9 mouse cellular contexts compared by ENCODE assay signal in genomic region chr17:87044364-87044763, GRCm38 (mm10). TPM values are rescaled to one million over a fixed set of nuclear protein-coding genes. Genes with fewer than 3 reads are reported as not detected.
A peak's percentile ranks its signal among the peaks of the same experiment; 100 is the strongest.
DNase-seq lines count a peak whose midpoint lies in the region; ATAC-seq and TF ChIP-seq lines count a peak whose summit lies in the region.
"Had no signal": no experiment of that assay in that cellular context is flagged by ENCODE, and none has a peak within 500 bp of the region (broad histone marks: within the 10 kb centered on the region; RNA-seq: fewer than 3 reads in every experiment).

No protein-coding gene starts in this region.

- peak; percentile 92 for TF ChIP-seq RAD21 in CH12.LX (IDR thresholded peaks at IDR 0.05; ENCODE audit: low read depth, low read length)

- WGBS in forebrain, embryonic 11.5 days: 3% methylated on average over 15 of the region's 15 CpGs
- under 1% methylated on average over 15 of the region's 15 CpGs for WGBS in large intestine, adult 2 months
- 2% methylated on average over 15 of the region's 15 CpGs for WGBS in liver, embryonic 16.5 days (ENCODE audit: insufficient replicate concordance)
- WGBS in neural tube, embryonic 13.5 days: 2% methylated on average over 15 of the region's 15 CpGs

- no peak for TF ChIP-seq EP300 in CH12.LX (IDR thresholded peaks at IDR 0.05; ENCODE audit: low read length)

- H3K27ac ChIP-seq in CH12.LX (ENCODE audit: insufficient read depth, low read depth): no peak overlapping the region
- H3K27ac ChIP-seq in forebrain, embryonic 11.5 days (ENCODE audit: low read depth, low read length): no peak overlapping the region
- H3K27ac ChIP-seq in liver, embryonic 16.5 days (ENCODE audit: low read length): no peak overlapping the region
- no peak overlapping the region for H3K27ac ChIP-seq in neural tube, embryonic 13.5 days (replicated peaks)
- H3K27ac ChIP-seq: macrophage had no signal

- in situ Hi-C loops in CH12.LX (cut with MboI; ENCODE audit: low pct_ligation_motif_present, low pct_unique_long_range_greater_than_20kb, low sequenced_read_pairs): loop anchor here (5.0 to 25.0 kb wide), 2 partner anchors 127 to 557 kb away; partner anchors contain the start of gene Tmem247

- peak; percentile 90 to 100 for TF ChIP-seq CTCF in CH12.LX (conservative IDR thresholded peaks at IDR 0.05 in 1 of 2, IDR thresholded peaks at IDR 0.05 in 1 of 2; ENCODE audit: low read depth in 2 of 2, low read length in 2 of 2)

- intact Hi-C loops in heart, postnatal 14 days (cut with DNase I): loop anchor here (2.0 to 10.0 kb wide), 5 partner anchors 60 to 528 kb away; partner anchors contain the start of gene Socs5

- 0 out of 4 replicates have a peak, but pooled peaks cover 0 to 2% of the 10 kb centered on the region in 2 experiments for H3K4me1 ChIP-seq in CH12.LX (ENCODE audit: control insufficient read depth in 1 of 2, insufficient read depth in 2 of 2)
- H3K4me1 ChIP-seq in forebrain, embryonic 11.5 days (replicated peaks; ENCODE audit: control insufficient read depth, insufficient read depth, low read length): no peaks in the 10 kb centered on the region
- H3K4me1 ChIP-seq in liver, embryonic 16.5 days (ENCODE audit: control insufficient read depth, low read depth, low read length): no peaks in the 10 kb centered on the region; the same call in 1 of the 2 replicates
- no peaks in the 10 kb centered on the region for H3K4me1 ChIP-seq in neural tube, embryonic 13.5 days (replicated peaks)

- H3K4me3 ChIP-seq in CH12.LX (replicated peaks in 1 of 3; ENCODE audit: low read depth in 2 of 3, low read length in 2 of 3, poor library complexity in 1 of 3): no peak overlapping the region
- H3K4me3 ChIP-seq in forebrain, embryonic 11.5 days (ENCODE audit: low read depth, low read length): no peak overlapping the region
- no peak overlapping the region for H3K4me3 ChIP-seq in liver, embryonic 16.5 days (ENCODE audit: low read depth, low read length)
- H3K4me3 ChIP-seq in neural tube, embryonic 13.5 days: no peak overlapping the region

- peak overlapping the region; percentile 33; the same call in 1 of the 2 replicates for H3K4me2 ChIP-seq in CH12.LX (ENCODE audit: insufficient read depth, low read depth, poor library complexity, severe bottlenecking)
- H3K4me2 ChIP-seq in forebrain, embryonic 11.5 days (ENCODE audit: low read depth, low read length, severe bottlenecking): no peak overlapping the region
- no peak overlapping the region for H3K4me2 ChIP-seq in liver, embryonic 16.5 days (ENCODE audit: low read depth, low read length)
- no peak overlapping the region for H3K4me2 ChIP-seq in neural tube, embryonic 13.5 days

- no peak for TF ChIP-seq POLR2A in CH12.LX (IDR thresholded peaks at IDR 0.05; ENCODE audit: low read depth, low read length)

- H3K36me3 ChIP-seq in CH12.LX (replicated peaks in 1 of 2; ENCODE audit: control insufficient read depth in 1 of 2, insufficient read depth in 1 of 2, low read length in 1 of 2): no peaks in the 10 kb centered on the region
- H3K36me3 ChIP-seq in forebrain, embryonic 11.5 days (ENCODE audit: control insufficient read depth, insufficient read depth, low read length): no peaks in the 10 kb centered on the region
- H3K36me3 ChIP-seq in liver, embryonic 16.5 days (ENCODE audit: control insufficient read depth, insufficient read depth): no peaks in the 10 kb centered on the region
- no peaks in the 10 kb centered on the region for H3K36me3 ChIP-seq in neural tube, embryonic 13.5 days

- dilution Hi-C loops in CH12.LX (cut with MboI; ENCODE audit: extremely low pct_ligation_motif_present, extremely low pct_unique_long_range_greater_than_20kb, low sequenced_read_pairs): no loop called here

- H3K9me3 ChIP-seq in CH12.LX (replicated peaks; ENCODE audit: low read length): no peaks in the 10 kb centered on the region
- H3K9me3 ChIP-seq in forebrain, embryonic 11.5 days (ENCODE audit: control insufficient read depth, low read length): no peaks in the 10 kb centered on the region
- no peaks in the 10 kb centered on the region for H3K9me3 ChIP-seq in liver, embryonic 16.5 days (replicated peaks; ENCODE audit: control insufficient read depth, low read length)
- H3K9me3 ChIP-seq in neural tube, embryonic 13.5 days: no peaks in the 10 kb centered on the region

- no peaks in the 10 kb centered on the region for H3K27me3 ChIP-seq in CH12.LX (replicated peaks)
- no peaks in the 10 kb centered on the region for H3K27me3 ChIP-seq in forebrain, embryonic 11.5 days (ENCODE audit: control insufficient read depth, insufficient read depth, low read length)
- no peaks in the 10 kb centered on the region for H3K27me3 ChIP-seq in liver, embryonic 16.5 days (ENCODE audit: control insufficient read depth, insufficient read depth, low read depth, low read length)
- H3K27me3 ChIP-seq in neural tube, embryonic 13.5 days: no peaks in the 10 kb centered on the region

- peak overlapping the region; percentile 36; the same call in 1 of the 2 replicates for H3K9ac ChIP-seq in CH12.LX (ENCODE audit: insufficient read depth, low read depth)
- no peak overlapping the region for H3K9ac ChIP-seq in forebrain, embryonic 11.5 days (ENCODE audit: low read length)
- no peak overlapping the region for H3K9ac ChIP-seq in liver, embryonic 16.5 days (ENCODE audit: low read depth, low read length)
- H3K9ac ChIP-seq in neural tube, embryonic 13.5 days: no peak overlapping the region

- peak; percentile 71 for ATAC-seq in forebrain, embryonic 11.5 days (replicated peaks; ENCODE audit: low FRiP score)
- ATAC-seq in liver, embryonic 16.5 days (ENCODE audit: low read depth): peak; percentile 41; the same call in 1 of the 2 replicates
- ATAC-seq in neural tube, embryonic 13.5 days (ENCODE audit: low read depth): peak; percentile 80

- DNase-seq in CH12.LX (ENCODE audit: extremely low read depth): peak; percentile 92
- DNase-seq in c-Kit-positive CD71-negative TER-119-negative erythroid progenitor cells, embryonic 14.5 days (ENCODE audit: low read depth): peak; percentile 87
- DNase-seq in forebrain, embryonic 11.5 days (ENCODE audit: low spot score): peak; percentile 94
- peak; percentile 92 to 96 for DNase-seq in heart, postnatal 14 days
- peak; percentile 88 for DNase-seq in large intestine, adult 2 months (ENCODE audit: low read depth, low spot score)
- peak; percentile 88 for DNase-seq in telencephalon, adult 2 months (ENCODE audit: low read depth, low spot score)

- H3K79me2 ChIP-seq in CH12.LX (replicated peaks; ENCODE audit: control insufficient read depth, extremely low read depth, insufficient read depth, poor library complexity, severe bottlenecking): no peaks in the 10 kb centered on the region

TF ChIP-seq in CH12.LX, 34 proteins besides CTCF, POLR2A, EP300 and RAD21 (continues in another document):
- TF ChIP-seq MAZ (IDR thresholded peaks at IDR 0.05; ENCODE audit: low read depth, low read length): no peak
- TF ChIP-seq SMC3 (IDR thresholded peaks at IDR 0.05; ENCODE audit: low read depth, low read length): peak; percentile 100
- TF ChIP-seq MAX (IDR thresholded peaks at IDR 0.05; ENCODE audit: low read length): peak; percentile 32; the same call in 1 of the 2 replicates
- 0 out of 2 replicates have a peak, but pooled peaks have one; percentile 8 for TF ChIP-seq TCF12 (IDR thresholded peaks at IDR 0.05; ENCODE audit: low read depth, low read length)
- no peak for TF ChIP-seq PAX5 (IDR thresholded peaks at IDR 0.05; ENCODE audit: low read length)
- peak; percentile 83; the same call in 1 of the 2 replicates for TF ChIP-seq NELFE (IDR thresholded peaks at IDR 0.05; ENCODE audit: low read depth, low read length)
- TF ChIP-seq BHLHE40 (IDR thresholded peaks at IDR 0.05; ENCODE audit: low read depth, low read length): peak; percentile 22; the same call in 1 of the 2 replicates
- no peak for TF ChIP-seq HCFC1 (IDR thresholded peaks at IDR 0.05; ENCODE audit: low read depth, low read length)
- no peak for TF ChIP-seq CHD2 (IDR thresholded peaks at IDR 0.05; ENCODE audit: low read length)
- no peak for TF ChIP-seq MXI1 (IDR thresholded peaks at IDR 0.05; ENCODE audit: low read depth, low read length)
- no peak for TF ChIP-seq ZMIZ1 (IDR thresholded peaks at IDR 0.05; ENCODE audit: low read depth, low read length)
- no peak for TF ChIP-seq CHD1 (IDR thresholded peaks at IDR 0.05; ENCODE audit: low read depth, low read length)
- no peak for TF ChIP-seq RCOR1 (conservative IDR thresholded peaks at IDR 0.05; ENCODE audit: low read depth, low read length)
- no peak for TF ChIP-seq ZKSCAN1 (IDR thresholded peaks at IDR 0.05; ENCODE audit: borderline replicate concordance, low read depth, low read length)
- TF ChIP-seq NRF1 (IDR thresholded peaks at IDR 0.05; ENCODE audit: low read depth, low read length): no peak
- TF ChIP-seq MYC (IDR thresholded peaks at IDR 0.05; ENCODE audit: low read depth, low read length): peak; percentile 73; the same call in 1 of the 2 replicates
- 0 out of 2 replicates have a peak, but pooled peaks have one; percentile 42 for TF ChIP-seq JUND (conservative IDR thresholded peaks at IDR 0.05; ENCODE audit: low read depth, low read length)
- TF ChIP-seq USF1 (IDR thresholded peaks at IDR 0.05; ENCODE audit: low read depth, low read length): no peak
- no peak for TF ChIP-seq SIN3A (IDR thresholded peaks at IDR 0.05; ENCODE audit: low read length)
- TF ChIP-seq USF2 (conservative IDR thresholded peaks at IDR 0.05; ENCODE audit: low read depth, low read length): no peak

RNA-seq across cellular contexts. Expression of gene Cript, which starts 19.0 kb away (rescaled TPM):
- total RNA-seq in CH12.LX (2012; rRNA removed) (18.4 and 20.4 TPM in 2 replicates), CH12.LX (2014; rRNA removed) (43.1 and 47.7 TPM in 2 replicates)
- polyA plus RNA-seq in CH12.LX (2012; ENCODE audit: insufficient read length, low read depth): 31.4 and 34.8 TPM in 2 replicates
- 147 and 169 TPM in 2 replicates for polyA plus RNA-seq in forebrain, embryonic 11.5 days (2014; fragmentation: Nextera tagmentation; extraction: Ambion mirVana)
- total RNA-seq in heart, postnatal 14 days (2021): 10 to 100 TPM; 44.2 to 47.3 TPM
- polyA plus RNA-seq in large intestine, adult 2 months (2012; rRNA removed): 18.6 and 20.5 TPM in 2 replicates
- polyA plus RNA-seq in liver, embryonic 16.5 days (2015; fragmentation: Nextera tagmentation; extraction: Ambion mirVana): 57.1 and 62.6 TPM in 2 replicates
- polyA plus RNA-seq in neural tube, embryonic 13.5 days (2015; fragmentation: Nextera tagmentation; extraction: Ambion mirVana): 248 and 258 TPM in 2 replicates

RNA-seq across cellular contexts. Expression of gene Pigf, which starts 19.2 kb away (rescaled TPM):
- total RNA-seq in CH12.LX (2012; rRNA removed) (33.6 and 38.3 TPM in 2 replicates), CH12.LX (2014; rRNA removed) (70.8 and 73.0 TPM in 2 replicates)
- polyA plus RNA-seq in CH12.LX (2012; ENCODE audit: insufficient read length, low read depth): 34.4 and 37.6 TPM in 2 replicates
- 38.6 and 43.8 TPM in 2 replicates for polyA plus RNA-seq in forebrain, embryonic 11.5 days (2014; fragmentation: Nextera tagmentation; extraction: Ambion mirVana)
- total RNA-seq in heart, postnatal 14 days (2021): 1 to 10 TPM; 4.0 to 4.8 TPM
- polyA plus RNA-seq in large intestine, adult 2 months (2012; rRNA removed): 16.4 and 17.5 TPM in 2 replicates
- polyA plus RNA-seq in liver, embryonic 16.5 days (2015; fragmentation: Nextera tagmentation; extraction: Ambion mirVana): 10.7 TPM in 2 replicates
- 35.4 and 39.5 TPM in 2 replicates for polyA plus RNA-seq in neural tube, embryonic 13.5 days (2015; fragmentation: Nextera tagmentation; extraction: Ambion mirVana)
